Mouse (Mus musculus): ENCODE measurements at regions not wholly inside any gene's neighbourhood (a gene's known extent, or its start where the extent isn't known, plus 50 kb on each side); places are given as distances from the start of the nearest gene placed in this dataset.

DNA sequence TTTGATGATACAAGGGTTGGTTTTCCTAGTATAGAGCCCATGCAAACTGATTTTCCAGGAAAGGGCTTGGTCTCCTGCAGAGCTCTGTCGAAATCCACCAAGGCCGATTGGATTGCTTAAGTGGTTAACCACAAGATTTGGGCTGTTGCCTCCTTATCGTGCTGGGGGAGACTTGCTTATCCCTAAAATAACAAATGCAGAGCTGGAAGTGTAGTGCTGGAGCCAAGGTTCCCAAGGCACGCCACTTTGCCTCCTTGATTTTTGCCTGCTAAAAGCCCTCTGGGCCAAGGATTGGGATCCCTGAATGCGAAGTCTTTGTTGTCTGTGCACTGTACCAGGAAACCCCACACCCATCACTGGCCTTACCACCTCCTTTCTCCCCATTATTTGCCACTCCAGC, 52.8 kb upstream of the Tmem178 start:
- DNase-seq, result no peak

DNA sequence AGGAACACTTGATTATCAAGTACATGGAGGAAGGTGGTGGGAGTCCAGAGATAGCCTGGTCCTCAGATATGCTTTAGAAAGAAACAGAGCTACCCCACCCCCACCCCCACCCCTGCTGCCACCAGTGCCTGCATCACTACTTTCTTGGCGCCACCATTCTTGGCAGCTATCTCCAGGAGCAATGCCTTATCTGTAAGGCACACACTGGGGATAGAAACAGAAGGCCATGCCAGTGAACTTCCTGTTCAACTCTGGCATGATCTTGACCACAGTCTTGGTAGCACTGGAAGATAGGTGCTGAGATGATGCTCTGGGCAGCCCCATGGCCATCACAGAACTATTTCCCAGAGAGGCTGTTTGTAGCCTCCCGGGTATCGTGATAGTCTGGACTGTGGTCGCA, 55.3 kb upstream of the Tmem178 start:
- no peak for DNase-seq

DNA sequence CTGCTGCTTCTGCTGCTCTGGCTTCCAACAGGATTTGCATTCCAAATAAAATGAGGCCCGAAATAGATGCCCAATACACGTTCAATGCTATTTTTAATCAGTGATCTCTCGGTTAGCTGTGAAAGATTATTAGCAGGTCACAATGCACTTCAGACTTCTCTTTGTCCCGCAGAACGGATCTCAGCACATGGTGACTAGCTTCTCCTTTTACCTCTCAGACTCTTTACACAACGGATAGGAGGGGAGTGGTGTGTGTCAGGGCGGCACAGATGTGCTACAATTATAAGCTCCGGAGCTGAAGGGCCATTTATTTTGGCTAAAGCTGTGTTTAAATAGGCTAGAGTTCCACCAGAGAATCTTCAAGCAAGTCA, 56.7 kb upstream of the Tmem178 start:
- peak; percentile 39 for DNase-seq

DNA sequence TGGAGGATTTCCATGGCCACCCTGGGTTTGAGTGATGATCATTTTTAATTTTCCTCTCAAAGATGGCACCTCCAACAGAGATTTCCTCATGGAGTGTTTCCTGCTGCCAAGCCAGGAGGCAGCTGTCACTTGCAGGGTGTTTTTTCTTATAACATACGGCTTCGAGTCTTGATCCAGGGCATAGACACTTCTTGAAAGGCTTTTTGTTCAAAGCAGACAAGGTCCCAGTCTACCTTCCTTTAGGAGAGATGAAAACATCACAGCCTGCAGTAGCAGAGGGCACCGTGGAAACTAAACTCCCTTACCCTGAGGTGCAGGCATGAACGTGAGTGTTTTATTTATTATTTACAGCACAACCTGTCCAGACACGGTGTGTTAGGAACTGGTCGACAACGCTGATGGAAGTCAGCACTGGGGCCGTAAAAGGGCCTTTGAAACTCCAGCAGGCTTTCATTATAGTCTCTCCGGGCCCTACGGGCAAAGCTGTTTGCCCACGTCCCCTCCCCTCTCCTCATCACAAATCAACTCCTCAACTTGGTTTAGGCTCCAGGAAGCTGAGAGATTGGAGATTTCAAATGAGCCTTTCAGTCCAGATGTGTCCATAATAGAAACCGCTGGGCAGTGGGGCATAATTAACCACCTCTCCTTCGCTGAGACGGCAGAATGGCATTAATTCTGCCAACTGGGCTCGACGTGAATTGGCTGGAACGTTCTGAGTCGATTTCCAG, 57.2 kb upstream of the Tmem178 start:
- DNase-seq, result peak; percentile 78

DNA sequence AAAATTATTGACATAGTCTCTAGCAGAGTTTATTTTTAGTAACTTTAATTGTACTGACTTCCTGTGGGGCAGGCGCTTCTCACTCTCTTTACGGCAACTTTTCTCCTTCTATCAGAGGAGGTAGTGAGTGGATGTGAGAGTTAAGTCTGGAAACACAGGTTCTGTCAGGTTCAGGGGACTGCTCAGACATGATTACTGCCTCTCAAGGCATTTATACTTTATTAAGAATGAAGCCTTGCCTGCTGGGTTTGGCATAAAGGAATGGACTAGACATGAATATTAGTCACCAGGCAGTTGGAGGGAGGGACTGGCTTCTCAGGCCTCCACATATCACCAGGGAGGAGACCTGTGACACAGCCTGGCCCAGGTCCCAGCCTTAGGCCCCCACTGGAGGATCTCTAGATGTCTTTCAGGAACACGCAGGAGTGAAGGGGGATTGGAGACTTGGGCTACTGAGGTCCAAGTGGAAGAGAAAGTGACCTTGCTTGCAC, 58.2 kb upstream of the Tmem178 start:
- DNase-seq, result no peak

DNA sequence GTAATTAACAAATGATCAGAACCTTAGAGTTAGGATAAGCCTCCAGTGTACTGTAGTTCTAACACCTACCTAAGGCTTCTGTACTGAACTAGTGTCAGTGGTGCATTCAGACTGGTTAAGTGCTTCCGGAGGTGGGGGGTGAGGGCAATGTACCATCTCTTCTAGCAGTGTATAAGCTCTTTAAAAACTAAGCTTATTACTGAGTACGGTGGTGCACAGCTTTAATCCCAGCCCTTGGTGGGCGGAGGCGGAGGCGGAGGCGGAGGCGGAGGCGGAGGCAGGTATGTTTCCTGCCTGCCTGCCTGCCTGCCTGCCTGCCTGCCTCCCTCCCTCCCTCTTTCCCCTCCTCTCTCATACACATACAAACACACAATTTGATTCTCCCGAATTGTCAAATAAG, 58.7 kb upstream of the Tmem178 start:
- no peak for DNase-seq

DNA sequence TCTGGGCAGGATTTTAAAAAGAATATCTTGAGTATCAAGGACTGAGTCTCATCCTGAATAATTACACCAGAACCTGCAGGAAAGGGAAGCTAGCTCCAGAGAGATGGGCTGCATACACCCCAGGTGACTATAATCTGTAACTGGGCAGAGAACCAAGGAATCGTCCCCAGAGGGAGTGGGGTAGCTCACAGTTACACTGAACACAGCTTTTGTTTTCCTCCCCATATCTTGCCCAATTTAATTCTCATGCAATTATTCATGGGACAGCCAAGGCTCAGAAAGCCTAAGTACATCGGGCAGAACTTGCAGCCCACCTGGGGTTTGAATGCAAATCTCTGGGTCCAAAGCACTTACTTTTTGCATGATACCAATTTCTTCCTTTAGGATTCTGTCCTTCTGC, 59.5 kb upstream of the Tmem178 start:
- no peak for DNase-seq

DNA sequence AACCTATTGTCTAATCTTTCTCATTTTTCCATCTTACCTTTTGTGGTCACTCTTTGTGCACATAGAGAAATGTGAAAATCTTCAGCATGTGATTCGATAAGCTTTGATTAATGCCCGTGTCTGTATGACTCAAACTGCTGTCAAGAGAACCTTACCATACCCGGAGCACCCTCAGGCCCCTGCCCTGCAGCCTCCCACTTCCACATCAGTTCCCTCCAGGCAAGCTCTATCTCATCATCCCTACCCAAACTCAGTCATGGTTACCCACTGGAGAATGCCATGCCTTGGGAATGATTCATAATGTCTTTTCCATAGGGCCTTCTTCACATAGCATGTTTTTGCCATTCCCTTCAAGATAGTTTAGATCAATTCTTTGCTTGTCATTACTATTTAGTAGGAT, 62.0 kb upstream of the Tmem178 start:
- no peak for DNase-seq

DNA sequence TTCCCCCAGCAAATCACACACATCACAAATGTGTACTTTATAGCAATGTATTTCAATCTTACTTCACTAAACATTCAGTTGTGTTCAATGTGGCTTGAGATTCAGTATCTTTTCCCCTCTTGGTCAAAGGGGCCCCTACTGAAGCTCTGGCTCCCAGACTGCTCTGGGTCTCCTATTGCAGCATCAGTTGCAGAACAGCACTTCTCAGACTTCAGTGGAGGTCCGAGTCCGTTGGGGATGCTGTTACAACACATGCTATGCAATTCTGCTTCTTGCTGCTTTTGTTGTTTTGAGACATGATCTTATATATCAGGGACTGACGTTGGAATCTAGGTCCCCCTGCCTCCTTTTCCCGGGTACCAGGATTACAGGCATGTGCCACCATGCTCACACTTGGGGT, 64.1 kb upstream of the Tmem178 start:
- no peak for DNase-seq

DNA sequence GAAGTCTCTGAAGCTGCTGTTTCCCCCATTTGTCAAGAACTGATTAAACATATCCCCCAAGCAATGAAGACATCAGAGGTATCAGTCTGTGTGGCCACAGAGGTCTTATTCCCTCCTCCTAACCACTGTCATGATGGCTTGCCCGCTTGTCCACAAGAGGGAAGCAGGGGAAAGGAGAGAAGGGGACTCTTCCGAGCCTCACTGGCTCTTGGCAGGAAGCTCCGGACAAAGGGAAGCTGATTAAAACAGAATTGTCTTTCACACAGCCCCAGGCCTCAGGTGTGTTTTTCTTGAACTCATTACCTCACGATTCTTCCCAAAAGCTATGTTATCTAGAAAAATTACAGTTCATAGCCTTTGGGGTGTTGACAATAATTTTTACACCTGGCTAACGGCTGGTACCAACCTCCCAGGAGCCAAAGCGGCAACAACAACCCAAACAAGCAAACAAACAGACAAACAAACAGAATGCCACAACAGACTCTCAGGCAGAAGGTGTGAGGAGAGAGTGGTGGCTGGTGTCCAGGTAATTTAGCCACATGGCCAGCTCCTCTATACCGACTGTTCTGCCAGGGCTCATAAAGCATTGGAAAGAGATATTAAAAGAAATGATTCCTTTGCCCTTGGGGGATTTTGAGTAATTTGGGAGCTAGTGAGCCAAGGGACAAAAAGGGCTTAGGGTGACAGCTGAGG, 68.9 kb upstream of the Tmem178 start:
- DNase-seq, result peak; percentile 39

DNA sequence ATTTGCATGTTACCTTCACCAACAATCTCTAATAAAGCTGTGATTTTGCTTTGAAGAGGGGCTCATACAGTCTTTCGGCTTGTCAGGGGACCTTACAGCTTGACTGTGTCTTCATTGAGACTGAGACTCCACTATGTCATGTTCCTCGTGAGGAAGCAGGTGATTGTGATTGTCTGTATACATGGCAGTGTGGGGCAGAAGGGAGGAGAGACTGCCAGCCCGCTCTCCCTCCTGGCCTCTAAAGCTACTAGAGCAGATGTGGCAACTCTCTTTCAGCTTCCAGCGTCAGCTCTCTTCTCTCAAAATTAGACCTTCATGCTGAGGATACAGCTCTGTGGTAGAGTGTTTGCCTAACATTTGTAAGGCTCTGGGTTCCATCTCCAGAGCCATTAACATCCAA, 73.5 kb upstream of the Tmem178 start:
- DNase-seq, result no peak

DNA sequence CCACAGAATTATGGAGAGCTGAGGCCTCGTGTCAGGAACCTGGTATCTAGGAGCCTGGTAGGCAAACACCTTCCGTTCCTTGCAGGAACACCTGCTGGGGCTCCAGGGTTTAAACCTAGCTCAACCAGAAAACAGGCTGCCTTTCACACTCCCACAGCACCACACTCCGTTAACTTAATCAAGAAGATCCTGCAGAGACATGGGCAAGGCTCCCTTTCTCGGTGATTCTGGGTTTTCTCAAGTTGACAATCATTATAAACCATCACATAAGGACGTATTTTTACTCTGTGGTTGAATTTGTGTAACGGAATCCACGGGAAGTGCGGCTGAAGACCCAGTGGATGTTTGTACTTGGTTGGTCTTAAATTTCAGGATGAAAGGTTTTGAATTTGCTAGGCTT, 82.1 kb upstream of the Tmem178 start:
- DNase-seq, result no peak

DNA sequence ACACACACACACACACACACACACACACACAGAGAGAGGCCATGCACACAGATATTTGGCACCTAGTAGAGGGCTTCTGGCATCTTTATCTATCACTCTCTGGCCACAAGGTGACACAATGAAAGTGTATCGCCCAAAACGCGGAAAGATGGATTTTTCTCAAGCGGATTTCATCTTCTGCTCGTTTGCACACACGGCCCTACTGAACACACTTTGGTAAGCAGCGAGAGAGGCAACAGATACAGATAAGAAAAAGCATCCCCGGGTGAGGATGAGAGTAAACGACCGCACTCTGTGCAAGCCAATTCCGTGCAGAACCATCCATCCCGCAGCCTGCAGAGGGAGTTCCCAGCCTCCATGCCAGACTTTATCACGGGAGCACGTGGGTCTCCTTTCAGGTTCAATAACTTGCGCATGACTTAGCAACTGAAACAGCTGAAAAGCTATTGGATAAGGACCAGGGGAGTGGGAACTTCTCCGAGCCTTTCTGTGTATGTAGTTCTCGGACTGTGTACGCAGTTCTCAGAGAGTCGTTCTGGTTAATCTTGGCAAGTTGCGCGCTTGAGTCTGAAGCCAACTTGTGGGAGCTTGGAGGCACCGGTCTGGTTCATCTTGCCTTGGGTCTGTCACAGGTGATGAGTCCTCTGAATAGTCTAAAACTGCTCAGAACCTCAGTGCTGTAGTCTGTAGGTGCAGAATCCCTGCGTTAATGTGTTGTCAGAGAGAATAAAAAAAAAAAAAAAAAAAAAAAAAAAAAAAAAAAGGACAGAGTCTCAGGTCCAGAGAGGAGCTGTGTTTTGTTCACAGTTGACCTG, 97.2 kb upstream of the Tmem178 start:
- peak; percentile 39 for DNase-seq

DNA sequence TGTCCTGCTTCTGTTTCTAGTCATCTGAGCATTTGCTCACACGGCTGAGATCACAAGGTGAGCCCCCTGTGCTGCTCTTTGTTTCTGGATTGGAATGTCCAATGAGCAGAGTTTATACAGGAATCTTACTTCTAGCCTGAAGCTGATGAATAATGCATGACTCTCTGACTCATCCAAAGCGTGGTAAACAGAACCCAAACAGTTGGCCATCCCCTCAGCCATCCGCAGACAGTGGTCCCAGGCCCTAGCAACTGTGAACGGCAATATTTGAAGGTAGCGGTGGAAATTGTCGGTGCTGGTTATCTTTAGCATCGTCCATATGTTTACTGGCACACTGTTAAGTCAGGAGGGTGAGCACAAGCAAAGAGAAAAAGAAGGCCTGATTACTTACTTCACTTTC, 99.1 kb upstream of the Tmem178 start:
- DNase-seq, result no peak

DNA sequence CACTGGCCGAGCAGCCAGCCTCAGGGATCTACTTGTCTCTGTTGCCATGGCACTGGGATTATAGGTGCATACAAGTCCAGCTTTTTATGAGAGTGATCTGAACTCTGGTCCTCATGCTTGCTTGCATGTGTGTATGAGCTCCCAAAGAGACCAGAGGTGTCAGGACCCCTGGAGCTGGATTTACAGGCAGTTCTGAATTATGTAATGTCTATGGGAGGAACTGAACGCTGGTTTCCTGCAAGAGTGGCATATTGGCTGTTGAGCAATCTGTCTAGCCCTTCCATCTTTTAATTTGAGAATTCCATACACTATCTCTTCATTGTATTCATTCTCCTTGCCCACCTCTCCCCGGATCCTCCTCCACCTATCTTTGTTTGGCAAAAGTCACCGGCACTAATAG, 102.5 kb upstream of the Tmem178 start:
- no peak for DNase-seq

DNA sequence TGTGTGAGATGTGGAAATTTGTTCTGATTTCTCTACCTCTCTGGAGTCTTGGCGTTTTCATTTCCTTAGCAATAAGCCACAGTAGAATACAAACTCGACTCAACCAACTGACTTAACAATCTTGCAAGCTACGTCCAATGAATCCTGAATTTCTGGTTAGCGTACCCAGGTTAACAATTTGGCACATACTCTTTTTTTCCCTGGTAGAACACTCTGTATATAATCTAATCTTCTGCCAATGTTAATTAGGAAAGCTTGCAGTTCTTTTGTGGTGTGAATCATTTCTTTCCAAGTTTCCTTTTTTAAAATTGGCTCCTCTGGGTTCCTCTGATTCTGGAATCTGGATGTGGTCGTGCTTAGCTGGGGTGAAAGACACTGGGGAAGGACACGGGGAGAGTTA, 103.5 kb upstream of the Tmem178 start:
- no peak for DNase-seq

DNA sequence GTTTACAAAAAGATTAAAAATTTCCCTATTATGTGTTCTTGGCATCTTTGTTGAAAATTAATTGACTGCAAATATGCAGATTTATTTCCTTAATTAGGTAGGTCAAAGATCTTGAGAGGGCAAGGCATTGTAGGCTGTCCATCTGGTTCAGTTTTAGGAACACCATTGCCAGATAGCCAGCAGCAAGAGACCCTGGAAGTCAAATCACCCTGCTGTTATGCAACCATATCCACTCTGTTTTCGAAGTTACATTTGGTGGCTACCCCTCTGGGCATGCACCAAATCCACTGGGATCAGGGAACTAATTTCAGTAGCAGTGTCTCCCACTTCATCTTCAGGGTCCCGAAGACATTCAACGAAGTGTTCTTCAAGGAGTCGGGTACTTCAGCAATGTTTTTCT, 104.0 kb upstream of the Tmem178 start:
- no peak for DNase-seq

DNA sequence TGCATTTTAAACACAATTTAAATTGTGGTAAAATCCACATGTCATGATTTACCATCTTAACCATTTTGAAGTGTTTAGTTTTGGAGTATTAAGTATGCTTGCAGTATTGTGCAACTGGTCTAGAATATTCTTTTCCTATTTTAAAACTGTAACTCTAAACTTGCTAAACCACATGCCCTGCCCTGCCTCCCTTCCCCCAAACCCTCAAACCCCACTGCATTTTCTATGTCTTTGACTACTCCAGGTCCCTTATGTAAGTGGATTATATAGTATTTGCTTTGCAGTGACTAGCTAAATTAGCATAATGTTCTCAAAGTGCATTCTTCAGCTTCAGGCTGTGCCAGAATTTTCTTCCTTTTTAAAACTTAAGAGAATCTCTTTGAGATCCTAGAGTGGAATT, 106.4 kb upstream of the Map4k3 start:
- DNase-seq, result no peak

DNA sequence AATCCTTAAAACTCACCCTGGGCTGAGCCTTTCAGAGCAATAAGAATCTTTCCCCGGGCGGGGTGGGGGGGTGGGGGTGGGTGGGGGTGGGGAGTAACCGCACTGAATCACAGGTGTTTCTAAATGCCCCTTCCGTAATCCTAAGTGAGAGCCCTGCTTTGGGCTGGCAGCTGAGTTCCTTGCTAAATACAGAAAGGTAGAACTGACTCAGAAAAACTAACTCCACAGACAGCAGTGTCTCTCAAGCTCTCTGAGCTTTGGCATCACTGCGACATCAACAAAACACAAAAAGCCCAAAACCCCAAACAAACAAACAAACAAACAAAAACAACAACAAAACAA, 105.9 kb upstream of the Map4k3 start:
- DNase-seq, result no peak

DNA sequence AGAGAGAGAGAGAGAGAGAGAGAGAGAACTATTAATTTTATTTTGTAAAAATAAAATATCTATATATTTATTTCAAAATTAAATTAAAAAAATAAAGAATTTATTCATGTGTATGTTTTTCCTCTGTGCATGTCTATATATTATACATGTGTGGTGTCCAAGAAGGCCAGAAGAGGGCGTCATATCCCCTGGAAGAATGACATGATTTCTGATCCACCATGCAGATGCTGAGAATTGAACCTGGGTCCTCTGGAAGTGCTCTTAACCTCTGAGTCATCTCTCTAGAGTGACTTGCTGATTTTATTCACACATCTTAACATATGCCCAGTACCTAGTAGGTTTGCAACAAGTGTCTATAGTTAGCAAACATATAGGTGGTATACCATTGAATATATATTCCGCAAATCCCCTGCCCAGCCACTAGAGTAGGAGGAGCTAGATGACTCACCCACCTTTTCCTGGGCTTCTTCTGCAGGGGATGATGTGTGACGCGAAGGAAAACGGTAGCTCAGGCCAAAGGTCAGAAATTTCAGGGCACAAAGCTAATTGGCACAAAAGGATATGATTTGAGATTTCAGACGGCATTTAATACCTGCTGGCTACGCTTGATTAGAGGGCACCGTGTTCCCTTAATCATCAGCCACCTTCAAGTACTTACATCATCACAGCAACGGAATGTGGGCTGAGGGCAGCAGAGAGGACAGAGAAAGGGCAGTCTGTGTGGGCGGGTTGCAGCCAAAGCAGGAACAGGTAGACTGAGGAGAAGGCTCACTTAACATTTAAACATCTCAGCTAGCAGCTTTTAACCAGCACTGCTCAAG, 105.3 kb upstream of the Map4k3 start:
- no peak for DNase-seq

DNA sequence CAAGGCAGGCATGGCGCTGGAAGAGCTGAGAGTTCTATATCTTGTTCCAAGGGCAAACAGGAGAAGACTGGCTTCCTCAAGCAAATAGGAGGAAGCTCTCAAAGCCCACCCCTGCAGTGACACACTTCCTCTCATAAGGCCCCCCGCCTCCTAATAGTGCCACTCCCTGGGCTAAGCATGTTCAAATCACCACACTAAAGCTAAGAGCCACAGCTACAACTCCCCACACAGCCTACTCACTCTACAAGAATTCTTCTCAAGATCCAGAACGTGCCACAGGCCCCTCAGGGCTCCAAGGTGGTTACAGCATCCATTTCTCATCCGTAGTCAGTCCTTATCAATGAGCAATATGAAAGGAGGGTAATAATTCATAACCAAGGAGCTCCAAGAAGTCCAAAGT, 103.4 kb upstream of the Map4k3 start:
- no peak for DNase-seq

DNA sequence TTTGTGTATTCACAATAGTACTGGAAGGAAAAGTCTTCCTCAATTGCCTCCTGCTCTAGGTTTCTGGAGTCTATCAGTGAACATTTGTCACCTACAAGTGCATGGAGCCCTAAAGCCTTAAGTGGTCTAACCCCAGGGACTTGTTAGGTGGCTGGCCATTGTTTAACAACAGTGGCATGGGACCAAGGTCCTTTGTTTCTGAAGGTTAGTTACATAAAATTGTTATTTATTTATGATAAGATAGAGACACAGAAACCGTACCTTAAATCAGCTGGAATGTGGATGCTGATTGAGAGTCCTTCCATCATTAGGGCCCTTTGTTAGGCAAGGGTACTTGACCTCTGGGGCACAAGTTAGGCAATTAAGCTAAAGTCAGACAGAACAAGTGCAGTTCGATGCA, 99.6 kb upstream of the Map4k3 start:
- no peak for DNase-seq

DNA sequence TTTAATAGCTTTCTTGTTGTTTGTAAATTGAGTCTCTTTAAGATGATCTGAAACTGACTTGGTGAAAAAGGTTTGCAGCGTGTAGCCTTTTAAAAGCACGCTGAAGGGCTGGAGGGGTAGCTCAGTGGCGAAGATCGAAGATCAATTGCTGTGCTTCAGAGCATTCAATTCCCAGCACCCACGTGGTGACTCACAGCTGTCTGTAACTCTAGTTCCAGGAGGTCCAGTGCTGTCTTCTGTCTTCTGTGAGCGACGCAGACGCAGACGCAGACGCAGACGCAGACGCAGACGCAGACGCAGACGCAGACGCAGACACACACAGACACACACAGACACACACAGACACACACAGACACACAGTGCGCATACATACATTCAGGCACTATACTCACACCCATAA, 99.1 kb upstream of the Map4k3 start:
- no peak for DNase-seq

All from embryo, embryonic 11 days (tissue).